Mouse (Mus musculus) urinary bladder, postnatal 4 days (tissue): ENCODE data around the gene Baz2b.
"Not testable (repeated sequence)": the region's sequence is repeated elsewhere in the genome, so short reads cannot be mapped to it uniquely, and the experiment has no call there.

Experiments
- DNase-seq, 2 experiments: peaks; one replicate each; pipeline ENCODE4 v3.0.0; 2021 to 2022; ENCODE audit warnings: low spot score in 2 of 2

Baz2b gene

DNA sequence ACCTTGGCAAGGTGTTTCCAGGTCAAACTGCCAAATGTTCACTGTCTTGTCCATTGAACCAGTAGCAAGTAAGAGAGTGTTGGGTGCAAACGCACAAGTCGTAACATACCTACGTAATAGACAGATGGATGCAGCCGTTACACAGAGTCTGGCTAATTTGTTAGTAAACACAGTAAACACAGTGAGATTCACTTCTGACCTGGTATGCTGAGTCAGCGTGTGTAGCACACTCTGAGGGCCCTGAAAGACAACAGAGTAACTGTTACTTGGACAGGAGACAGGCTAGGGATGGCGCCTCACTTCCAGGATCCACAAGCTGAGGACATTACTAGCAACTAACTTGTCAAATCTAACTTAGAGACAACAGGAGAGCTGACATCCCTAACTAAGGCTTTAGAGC is 347.0 kb downstream of the Baz2b start:
- no peak for DNase-seq

DNA sequence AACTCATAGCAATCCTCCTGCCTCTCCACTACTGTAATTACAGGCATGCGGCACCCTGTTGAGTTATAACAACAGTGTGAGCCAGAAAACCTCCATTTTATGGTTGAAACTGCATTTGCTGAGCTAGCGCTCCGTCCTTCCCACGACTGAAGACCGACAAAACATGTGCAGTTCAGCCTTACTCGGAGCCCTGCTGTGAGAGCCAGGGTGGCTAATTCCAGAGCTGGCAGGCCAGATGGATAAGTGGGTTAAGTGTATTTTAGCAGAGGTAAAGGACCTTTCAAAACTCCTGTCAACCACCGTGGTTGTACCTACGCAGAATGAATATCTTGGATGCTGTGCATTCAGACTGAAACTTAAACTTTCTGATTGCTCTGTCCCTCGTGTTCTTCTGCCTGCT is 355.3 kb downstream of the Baz2b start:
- no peak for DNase-seq

DNA sequence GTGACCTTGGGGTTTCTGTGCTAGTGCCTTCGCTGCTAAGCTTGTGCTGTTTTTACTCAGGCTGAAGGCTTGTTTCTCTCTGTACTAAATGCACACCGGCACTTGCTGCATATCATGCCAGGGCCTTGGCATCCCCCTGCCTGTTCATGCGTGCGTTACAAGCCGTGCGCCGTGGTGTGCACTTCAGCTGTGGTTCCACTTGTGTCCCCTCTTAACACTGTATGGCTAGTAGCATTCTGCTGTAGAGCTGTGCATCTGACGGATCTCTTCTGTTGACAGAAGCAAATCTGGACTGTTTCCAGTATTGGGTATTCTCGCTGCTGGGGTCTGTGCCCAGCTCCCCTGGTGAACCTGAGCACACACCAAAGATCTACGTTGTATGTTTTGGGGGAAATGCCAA is 356.1 kb downstream of the Baz2b start:
- DNase-seq, result no peak

DNA sequence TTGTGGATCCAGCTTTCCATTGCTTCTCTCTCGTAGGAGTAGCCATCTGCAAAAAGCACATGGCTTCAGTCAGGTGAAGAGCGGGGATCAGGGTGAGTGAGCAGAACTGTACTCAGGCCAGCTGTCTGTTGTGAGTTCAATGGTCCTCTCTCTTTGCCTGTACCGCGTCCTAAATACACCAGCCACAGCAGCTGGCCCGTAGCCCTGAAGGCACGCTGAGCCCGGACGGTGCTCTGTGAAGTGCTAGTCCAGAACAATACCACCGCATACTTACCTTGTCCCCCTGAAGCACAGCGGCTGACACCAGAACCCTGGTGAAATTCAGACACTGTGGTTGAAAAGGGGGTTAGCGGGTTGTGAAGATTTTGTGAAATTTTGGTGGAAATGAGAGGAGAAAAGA is 356.7 kb downstream of the Baz2b start:
- DNase-seq, result no peak

DNA sequence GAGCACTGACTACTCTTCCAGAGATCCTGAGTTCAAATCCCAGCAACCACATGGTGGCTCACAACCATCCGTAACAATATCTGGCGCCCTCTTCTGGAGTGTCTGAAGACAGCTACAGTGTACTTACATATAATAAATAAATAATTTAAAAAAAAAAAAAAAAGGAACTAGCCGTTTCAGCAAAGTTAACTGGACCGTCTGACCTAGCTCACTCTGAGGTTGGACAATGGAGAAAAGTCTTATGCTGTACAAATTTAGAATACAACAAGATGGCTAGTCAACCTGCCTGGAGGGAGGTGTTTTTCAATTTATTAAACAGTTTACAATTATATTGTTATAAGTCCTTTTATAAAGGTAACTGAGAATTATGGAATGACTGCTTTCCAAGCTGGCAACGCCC is 357.8 kb downstream of the Baz2b start:
- DNase-seq, result not testable (repeated sequence)
